Mouse (Mus musculus) gastrocnemius, postnatal 10 days (tissue): ENCODE measurements at regions not wholly inside any gene's neighbourhood (a gene's known extent, or its start where the extent isn't known, plus 50 kb on each side); places are given as distances from the start of the nearest gene placed in this dataset.

Experiments used
- DNase-seq: peaks from one replicate; pipeline ENCODE4 v3.0.0; 2021; ENCODE audit warnings: mixed read lengths

- no peak for DNase-seq
These were observed 103.7 kb upstream of the Tgfbr2 start for GRCm38 (mm10) chr9:116278862-116279261.

DNA sequence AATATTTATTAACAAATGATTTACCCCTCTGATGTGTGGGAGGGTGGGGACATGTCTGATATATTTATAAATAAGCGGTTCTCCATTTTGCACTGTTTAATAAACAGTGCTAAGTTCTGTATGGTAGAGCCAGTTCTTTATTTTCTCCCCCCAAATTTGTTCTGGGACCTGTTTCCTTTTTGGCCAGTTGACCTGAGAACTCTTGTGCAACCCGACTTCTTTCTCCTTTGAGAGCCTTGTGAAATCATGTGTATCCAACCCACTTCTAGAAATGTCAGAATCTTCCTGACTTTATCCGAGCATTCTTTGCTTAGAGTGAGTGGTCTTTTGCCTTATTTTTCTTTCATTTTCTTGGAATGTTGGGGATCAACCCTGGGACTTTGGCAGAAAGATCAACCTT is 102.6 kb upstream of the Tgfbr2 start:
- no peak for DNase-seq

- DNase-seq = peak; percentile 10
These were observed 101.0 kb upstream of the Tgfbr2 start for GRCm38 (mm10) chr9:116276141-116276540.

- no peak for DNase-seq
These were observed 97.3 kb upstream of the Tgfbr2 start for GRCm38 (mm10) chr9:116272446-116272845.

DNA sequence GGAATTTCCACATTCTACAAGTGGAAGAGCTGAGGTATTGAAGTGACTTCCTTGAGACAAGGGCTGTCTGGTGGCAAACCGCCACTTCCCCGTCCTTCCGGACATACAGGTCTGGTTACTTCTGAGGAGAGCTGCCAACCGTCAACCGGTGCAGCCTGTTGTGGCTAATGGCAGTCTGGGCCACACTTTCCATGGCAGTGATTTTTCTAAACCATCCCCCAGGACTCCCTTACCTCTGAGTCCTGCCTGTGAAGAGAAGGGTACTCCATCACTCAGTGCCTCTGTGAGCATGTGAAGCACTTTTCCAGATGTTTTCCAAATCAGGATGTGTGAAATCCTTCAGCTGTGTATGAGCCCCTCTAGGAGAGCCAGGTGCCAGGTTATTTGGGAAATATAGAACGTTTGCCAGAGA is 95.3 kb upstream of the Tgfbr2 start:
- DNase-seq = peak; percentile 17

GRCm38 (mm10) chr9:116267411-116267810 is 92.3 kb upstream of the Tgfbr2 start:
- DNase-seq = no peak

DNA sequence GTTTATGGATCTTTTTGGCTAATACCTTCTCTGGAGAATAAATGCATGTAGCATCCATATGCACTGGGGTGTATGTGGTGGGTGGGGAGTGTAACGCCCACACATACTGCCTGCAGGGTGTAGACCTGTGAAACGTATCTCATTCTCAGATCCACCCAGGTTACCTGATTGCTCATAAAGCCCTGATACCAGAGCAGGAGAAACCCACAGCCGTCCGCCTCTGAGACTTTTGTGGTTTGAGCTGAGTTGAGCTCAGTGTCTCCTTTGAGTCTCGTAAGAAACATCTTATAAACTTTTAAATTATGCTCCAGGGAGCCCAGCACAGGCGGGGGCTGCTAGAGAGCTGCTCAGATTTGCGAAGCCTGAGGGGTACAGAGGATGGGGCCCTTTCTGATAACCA is 88.7 kb upstream of the Tgfbr2 start:
- DNase-seq = no peak

DNA sequence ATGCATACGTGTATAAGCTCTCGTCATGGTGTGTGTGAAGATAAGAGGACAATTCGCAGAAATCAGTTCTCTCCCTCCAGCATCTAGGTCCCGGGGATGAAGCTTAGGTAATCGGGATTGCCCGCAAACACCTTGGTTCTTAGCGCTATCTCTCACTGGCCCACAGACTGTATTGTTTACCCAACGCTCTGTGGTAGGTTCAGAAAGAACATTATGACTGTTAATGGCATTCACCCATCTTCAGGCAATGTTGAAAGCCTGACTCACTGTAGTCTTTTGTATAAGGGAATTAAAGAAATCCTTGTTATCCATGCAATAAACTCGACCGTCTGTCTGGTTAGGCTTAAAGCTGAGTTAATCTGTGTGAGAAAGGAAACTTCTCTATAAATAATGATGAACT is 84.4 kb upstream of the Tgfbr2 start:
- DNase-seq = no peak

GRCm38 (mm10) chr9:116253546-116253945 is 78.4 kb upstream of the Tgfbr2 start:
- peak; percentile 23 for DNase-seq

GRCm38 (mm10) chr9:116252788-116253187 is 77.6 kb upstream of the Tgfbr2 start:
- no peak for DNase-seq

DNA sequence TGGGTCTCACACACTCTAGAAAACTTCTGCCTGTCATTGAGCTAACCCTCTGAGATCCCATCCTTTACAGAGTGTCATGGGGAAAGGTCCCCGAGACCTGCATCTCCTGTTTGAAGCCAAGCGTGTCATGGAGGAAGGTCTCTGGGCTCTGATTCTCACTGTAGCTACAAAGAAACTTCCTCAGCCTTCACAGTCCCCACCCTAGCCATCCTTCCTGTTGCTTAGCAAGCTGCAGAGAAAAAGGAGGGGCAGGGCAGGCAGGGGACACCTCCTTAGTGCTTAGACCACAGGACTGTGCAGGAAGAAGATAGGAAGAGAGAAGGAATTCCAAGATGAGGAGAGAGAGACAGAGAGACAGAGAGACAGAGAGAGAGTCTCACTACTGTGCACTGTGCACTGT is 74.6 kb upstream of the Tgfbr2 start:
- no peak for DNase-seq

DNA sequence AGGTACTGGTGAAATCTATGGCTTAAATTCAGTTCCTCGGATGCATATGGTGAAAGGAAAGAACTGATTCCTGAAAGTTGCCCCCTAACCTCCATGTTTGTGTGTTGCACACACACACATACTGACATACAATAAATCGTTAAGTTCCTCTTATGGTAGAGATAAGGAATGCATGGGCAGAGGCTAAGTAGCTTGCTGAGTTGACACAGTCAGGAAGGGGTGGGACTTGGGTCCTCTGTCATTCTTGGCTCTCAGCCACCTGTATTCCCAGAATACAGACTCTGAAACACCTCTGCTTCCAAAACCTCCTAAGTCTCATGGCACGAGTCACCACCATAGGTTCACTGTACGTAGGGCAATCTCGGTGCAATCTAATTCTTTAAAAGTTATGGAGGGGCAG is 70.0 kb upstream of the Tgfbr2 start:
- no peak for DNase-seq

DNA sequence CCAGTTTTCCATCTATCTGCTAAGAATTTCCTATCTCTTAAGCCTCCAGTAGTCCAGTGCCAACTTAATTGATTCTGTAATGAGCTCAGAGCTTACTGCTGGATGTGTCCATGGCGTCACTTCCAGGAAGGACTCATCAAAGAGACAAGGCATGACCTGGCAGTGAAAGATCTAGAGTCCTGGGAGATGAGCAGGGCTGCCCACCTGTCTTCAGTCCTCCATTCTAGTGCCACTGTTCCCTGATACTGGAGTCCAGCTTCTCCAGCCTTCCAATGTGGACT is 69.4 kb upstream of the Tgfbr2 start:
- no peak for DNase-seq

DNA sequence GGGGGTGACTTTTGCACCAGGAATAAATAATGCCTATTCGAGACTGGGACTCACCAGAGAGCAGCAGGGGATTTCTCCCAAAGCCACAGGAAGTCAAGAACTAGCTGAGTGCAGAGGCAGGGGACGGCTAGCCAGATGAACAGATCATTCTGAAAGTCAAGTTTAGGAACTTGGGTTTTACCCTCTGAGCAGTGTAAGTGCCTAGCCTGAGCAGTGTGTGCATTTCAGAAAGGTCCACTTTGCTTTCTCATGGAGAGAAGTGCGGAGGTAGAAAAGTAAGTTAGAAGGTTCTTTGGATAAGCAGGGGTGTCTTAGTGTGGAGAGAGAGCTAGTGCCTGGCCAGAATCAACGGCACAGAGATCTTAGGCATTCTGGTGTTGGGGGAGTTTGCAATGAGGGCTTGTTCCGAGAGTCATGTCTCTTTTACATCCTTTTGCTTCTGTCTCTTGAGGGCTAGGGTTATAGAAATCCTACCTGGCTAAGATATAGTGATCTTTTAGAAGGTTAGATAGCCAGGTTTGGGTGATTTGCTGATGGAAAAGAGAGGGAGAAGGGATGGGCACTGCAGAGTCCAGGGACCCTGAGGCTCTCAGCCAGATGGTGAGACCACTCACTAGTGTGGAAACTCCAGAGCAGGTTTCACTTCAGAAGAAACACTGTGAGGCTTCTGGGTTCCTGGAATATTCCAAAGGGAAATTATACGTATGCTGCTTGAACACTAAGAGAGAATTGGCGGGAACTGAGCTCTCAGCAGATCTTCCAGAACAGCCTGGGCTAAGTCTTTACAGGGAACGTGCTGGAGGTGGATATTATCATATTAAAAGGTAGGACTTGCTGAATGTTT is 68.8 kb upstream of the Tgfbr2 start:
- no peak for DNase-seq

- DNase-seq = no peak
These were observed 66.9 kb upstream of the Tgfbr2 start for GRCm38 (mm10) chr9:116241933-116242526.

- no peak for DNase-seq
These were observed 66.1 kb upstream of the Tgfbr2 start for GRCm38 (mm10) chr9:116241290-116241689.

GRCm38 (mm10) chr9:116236836-116237235 is 61.7 kb upstream of the Tgfbr2 start:
- DNase-seq = no peak

GRCm38 (mm10) chr9:116234170-116234569 is 59.0 kb upstream of the Tgfbr2 start:
- DNase-seq = no peak

- DNase-seq = no peak
These were observed 57.2 kb upstream of the Tgfbr2 start for GRCm38 (mm10) chr9:116232386-116232785.

DNA sequence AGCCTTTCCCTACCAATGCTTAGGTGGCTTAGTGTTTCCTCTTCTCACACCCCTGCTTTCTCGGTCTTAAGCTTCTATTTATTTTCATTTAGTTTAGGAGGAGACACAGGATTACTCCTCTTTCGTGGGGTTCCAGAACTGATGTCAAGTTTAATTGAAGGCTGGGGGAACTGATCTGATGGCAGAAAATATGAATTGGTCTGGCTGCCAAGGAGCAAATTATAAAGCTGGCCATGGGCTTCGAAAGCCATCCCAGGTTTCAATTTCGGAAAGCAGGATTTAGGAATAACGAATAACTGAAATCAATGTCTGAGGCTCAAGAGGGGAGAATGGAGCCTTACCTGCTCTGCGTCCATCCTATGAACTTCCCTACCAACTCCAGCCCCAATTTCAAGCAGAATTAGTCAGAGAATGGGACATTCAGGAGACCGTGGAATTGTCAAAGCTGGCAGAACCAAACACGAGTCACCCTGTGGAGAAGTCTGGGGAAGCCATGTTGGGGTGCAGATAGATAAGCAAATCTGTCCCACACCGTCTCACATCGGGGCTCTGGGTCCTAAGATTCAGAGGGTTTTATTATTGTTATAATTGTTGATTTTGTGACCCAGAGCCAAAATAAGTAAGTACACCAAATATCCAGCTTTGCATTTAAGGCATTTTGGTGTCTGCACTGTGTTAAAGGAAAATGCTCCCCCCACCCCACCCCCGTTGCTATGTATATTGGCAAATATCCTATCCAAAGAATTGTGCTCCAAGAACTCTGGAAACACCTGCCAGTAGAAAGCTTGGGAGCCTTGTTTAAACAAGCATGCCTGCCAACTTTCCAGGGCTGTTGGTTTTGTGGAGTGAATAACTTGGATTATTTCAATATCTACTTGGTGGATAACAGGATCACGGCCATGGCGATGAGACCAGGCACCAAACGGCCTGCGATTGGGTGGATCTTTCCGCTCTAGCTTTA is 56.5 kb upstream of the Tgfbr2 start:
- no peak for DNase-seq

GRCm38 (mm10) chr9:116230346-116230745 is 55.2 kb upstream of the Tgfbr2 start:
- DNase-seq = no peak

- DNase-seq = no peak
These were observed 53.3 kb upstream of the Tgfbr2 start for GRCm38 (mm10) chr9:116228443-116228842.

DNA sequence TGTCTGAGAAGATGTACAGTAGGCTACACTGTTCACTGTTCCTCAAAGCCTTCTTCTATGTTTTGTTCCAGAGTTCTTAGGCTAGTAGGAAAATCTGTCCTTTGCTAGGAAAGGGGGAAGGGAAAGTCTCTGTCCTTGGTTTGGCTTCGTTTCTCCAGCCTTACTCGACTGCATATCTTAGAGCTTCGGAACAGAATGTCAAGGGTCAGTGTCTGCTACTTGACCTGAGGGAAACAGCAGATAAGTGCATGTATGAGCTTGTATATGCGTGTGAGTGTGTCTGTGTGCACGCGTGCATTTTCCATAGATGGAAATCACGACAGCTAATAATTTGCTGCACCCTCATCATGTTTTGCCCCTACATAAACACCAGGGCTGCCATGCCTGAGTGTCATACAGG is 52.6 kb upstream of the Tgfbr2 start:
- no peak for DNase-seq
